Mouse (Mus musculus) lung, embryonic 16.5 days (tissue): ENCODE measurements at regions not wholly inside any gene's neighbourhood (a gene's known extent, or its start where the extent isn't known, plus 50 kb on each side); places are given as distances from the start of the nearest gene placed in this dataset.
"Not testable (repeated sequence)": the region's sequence is repeated elsewhere in the genome, so short reads cannot be mapped to it uniquely, and the experiment has no call there.

ENCODE experiments used
- ATAC-seq: fragments of 200-750 bp; cut with Nextera tagmentation; 2 replicates; pipeline ENCODE4 v1.8.0; 2017; ENCODE audit warnings: low read depth, mild to moderate bottlenecking, moderate library complexity
- H3K27ac ChIP-seq: fragments of 300-500 bp; sonication (generic); 2 replicates; pipeline ENCODE4 v1.5.1; 2014; ENCODE audit warnings: mild to moderate bottlenecking, control low read depth, low read length
- H3K27me3 ChIP-seq: fragments of 300-500 bp; sonication (generic); 2 replicates; pipeline ENCODE4 v1.6.1; 2014; ENCODE audit warnings: low read depth, low read length, mixed read lengths; ENCODE audit not compliant: control insufficient read depth, insufficient read depth
- H3K36me3 ChIP-seq: fragments of 300-500 bp; sonication (generic); 2 replicates; pipeline ENCODE4 v1.6.1; 2014; ENCODE audit warnings: low read length; ENCODE audit not compliant: control insufficient read depth, insufficient read depth
- H3K4me1 ChIP-seq: fragments of 300-500 bp; sonication (generic); replicated peaks from 2 replicates; pipeline ENCODE4 v1.6.1; 2014; ENCODE audit warnings: low read length, mixed read lengths; ENCODE audit not compliant: control insufficient read depth, insufficient read depth
- H3K4me2 ChIP-seq: fragments of 300-500 bp; sonication (generic); 2 replicates; pipeline ENCODE4 v1.6.1; 2014; ENCODE audit warnings: low read depth, low read length, control low read depth
- H3K4me3 ChIP-seq: fragments of 300-500 bp; sonication (generic); 2 replicates; pipeline ENCODE4 v1.5.1; 2014; ENCODE audit warnings: mild to moderate bottlenecking, low read length, control low read depth
- H3K9ac ChIP-seq: fragments of 300-500 bp; sonication (generic); 2 replicates; pipeline ENCODE4 v1.6.1; 2014; ENCODE audit warnings: low read length, control low read depth
- H3K9me3 ChIP-seq: fragments of 300-500 bp; sonication (generic); 2 replicates; pipeline ENCODE4 v1.6.1; 2016; ENCODE audit warnings: low read length; ENCODE audit not compliant: control insufficient read depth
- WGBS: fragments of 180-500 bp; shearing (Covaris S2); extraction: QIAGEN DNeasy Blood & Tissue Kit; methylation state at CpG from one replicate; pipeline ENCODE4 v1.1.7; 2014; 5-methylcytosine and 5-hydroxymethylcytosine counted together

DNA sequence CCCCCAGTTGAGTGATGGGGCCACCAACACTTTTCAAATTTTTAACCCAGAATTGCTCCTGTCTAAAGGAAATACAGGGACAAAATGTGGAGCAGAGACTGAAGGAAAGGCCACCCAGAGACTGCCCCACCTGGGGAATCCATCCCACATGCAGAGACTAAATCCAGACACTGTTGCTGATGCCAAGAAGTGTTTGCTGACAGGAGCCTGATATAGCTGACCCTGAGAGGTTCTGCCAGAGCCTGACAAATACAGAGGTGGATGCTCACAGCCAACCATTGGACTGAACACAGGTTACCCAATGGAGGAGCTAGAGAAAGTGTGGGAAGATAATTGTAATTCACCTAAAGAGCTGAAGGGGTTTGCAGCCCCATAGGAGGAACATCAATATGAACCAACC lies 126.6 kb upstream of the Nhs start:
- H3K36me3 ChIP-seq, H3K4me1 ChIP-seq, ATAC-seq: not testable (repeated sequence)

DNA sequence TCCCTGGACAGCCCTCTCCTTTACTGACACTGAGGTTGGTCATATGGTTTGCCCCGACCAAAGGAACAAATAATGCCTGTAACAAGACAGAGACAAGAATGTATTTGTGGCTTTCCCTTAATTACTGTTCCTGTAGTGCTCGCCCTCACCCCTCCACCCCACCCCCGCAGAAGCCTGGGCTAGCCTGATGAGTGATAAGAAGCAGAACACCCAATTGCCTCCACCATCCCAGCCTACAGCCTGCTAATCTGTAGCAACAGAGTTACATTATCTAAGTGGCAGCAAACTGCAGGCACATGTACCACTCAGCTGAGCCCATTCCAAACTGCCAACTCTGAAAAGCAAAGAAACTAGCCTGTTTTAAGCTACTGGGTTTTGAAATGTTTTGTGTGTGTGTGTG lies 124.7 kb upstream of the Nhs start:
- Histone ChIP-seq H3K9me3 (no peaks in the 10 kb centered on the region), H3K4me2 (no peak overlapping the region), H3K4me1 (no peaks in the 10 kb centered on the region), H3K9ac (no peak overlapping the region), H3K27ac (no peak overlapping the region), H3K27me3 (no peaks in the 10 kb centered on the region), H3K4me3 (no peak overlapping the region), H3K36me3 (no peaks in the 10 kb centered on the region)
- ATAC-seq = no peak
- 46% methylated on average over 3 of the region's 3 CpGs for WGBS

More for the DNA sequence above, 126.6 kb upstream of the Nhs start:
- not testable (repeated sequence) for H3K4me2 ChIP-seq, H3K9ac ChIP-seq, H3K27ac ChIP-seq, H3K4me3 ChIP-seq, H3K27me3 ChIP-seq, H3K9me3 ChIP-seq

DNA sequence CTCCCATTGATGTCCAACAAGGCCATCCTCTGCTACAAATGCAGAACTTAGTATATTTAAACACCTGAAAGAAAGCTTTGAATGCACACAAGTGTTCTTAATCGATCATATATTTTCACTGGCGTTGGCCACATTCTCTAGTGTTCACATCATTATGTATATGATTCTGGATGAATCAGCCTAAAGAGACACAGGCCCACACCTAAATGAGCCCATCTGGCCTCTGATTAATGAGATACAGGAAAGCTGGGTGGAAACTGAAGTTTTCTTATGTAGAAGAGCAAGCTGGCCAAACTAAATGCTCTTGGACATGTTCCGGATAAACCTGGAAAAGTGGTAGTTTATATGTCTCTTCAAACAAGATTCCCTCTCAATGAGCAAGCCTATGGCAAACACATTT lies 123.2 kb upstream of the Nhs start:
- Histone ChIP-seq H3K4me3 (no peak overlapping the region), H3K27ac (no peak overlapping the region), H3K36me3 (no peaks in the 10 kb centered on the region), H3K27me3 (no peaks in the 10 kb centered on the region), H3K9me3 (no peaks in the 10 kb centered on the region), H3K4me1 (no peaks in the 10 kb centered on the region), H3K4me2 (no peak overlapping the region), H3K9ac (no peak overlapping the region)
- no peak for ATAC-seq
- WGBS = 91% methylated on average over 3 of the region's 3 CpGs

DNA sequence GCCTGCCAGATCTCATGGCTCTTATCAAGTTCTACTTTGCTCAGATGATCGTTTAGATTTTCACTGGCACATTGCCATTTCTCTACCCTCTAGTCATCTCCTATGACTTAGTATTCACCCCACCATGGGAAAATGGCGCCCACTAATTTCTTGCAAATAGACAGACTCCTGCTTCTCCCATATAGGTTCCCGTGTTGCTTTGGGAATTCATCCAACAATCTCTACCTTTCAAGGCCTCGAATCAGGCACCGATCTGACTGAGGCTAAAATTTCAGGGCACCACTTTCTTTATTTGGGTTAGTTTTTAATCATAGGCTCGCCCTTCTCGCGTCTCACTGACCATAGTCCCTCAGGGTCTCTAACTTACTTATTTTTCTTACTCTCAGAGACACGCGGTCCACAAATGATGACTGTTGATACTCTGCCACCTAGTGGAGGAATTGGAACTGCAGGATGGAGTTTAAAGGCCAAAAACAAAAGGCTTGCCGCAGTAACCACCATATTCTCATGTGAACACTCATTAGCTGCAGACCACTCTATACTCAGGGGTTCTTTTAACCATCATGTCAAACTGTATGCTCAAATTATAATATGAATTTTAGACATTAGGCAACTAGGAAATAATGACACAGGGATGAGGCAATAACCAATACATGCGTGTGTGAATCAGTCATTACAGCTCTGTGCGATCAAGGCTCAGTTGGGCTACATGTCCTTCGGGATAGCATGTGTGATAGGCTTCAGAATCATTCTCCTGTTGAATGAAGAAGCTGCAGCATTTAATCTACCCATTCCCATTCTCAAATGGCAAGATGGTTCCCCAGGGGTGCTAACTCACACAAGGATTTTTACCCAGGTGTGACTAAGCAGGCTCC lies 119.5 kb upstream of the Nhs start:
- 49% methylated on average over 14 of the region's 14 CpGs for WGBS

DNA sequence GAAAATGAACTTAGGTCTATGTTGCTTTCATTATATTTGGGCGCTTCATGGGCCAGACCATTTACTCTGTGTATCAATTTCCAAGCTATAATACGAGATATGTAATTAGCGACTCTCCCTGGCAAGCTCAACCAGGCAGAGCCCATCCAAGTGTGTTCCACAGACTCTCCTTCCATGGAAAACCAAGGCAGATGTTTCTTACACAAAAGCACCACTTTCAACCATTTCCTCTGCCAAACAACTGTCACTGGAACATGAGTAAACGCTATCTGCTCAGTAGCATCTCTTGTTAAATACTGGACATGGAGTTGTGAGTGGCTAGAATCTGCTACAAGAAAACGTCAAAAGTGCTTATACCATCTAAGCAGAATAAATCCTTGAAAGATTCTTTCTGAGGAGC lies 115.1 kb upstream of the Nhs start:
- peak; percentile 74 for ATAC-seq
- no peak overlapping the region for H3K4me2 ChIP-seq

More for the DNA sequence above, 119.5 kb upstream of the Nhs start:
- Histone ChIP-seq H3K4me2 (no peak overlapping the region), H3K4me3 (no peak overlapping the region), H3K36me3 (no peaks in the 10 kb centered on the region), H3K9ac (no peak overlapping the region), H3K4me1 (no peaks in the 10 kb centered on the region), H3K27me3 (no peaks in the 10 kb centered on the region), H3K27ac (no peak overlapping the region), H3K9me3 (no peaks in the 10 kb centered on the region)
- ATAC-seq = peak; percentile 34

DNA sequence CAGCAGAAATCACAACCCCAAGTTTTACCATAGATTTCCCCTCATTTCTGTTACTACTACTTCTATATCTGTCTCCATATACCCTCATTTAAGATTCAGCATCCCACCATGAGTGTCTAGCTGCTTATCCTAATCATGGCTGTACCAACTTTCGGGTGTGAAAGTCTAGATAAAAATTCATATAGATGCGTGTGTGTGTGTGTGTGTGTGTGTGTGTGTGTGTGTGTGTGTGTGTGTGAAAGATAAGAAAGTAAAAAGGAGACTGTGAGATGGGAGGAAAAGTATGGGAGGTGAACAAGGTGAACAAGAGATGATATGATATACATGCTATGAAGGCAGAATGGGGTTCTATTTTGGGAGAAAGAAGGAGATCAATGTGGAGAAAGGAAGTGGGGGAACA lies 111.7 kb upstream of the Nhs start:
- 71% methylated on average over 2 of the region's 2 CpGs for WGBS
- no peak for ATAC-seq
- no peaks in the 10 kb centered on the region for H3K36me3 ChIP-seq

More for the DNA sequence above, 115.1 kb upstream of the Nhs start:
- H3K9me3 ChIP-seq = no peaks in the 10 kb centered on the region
- no peaks in the 10 kb centered on the region for H3K36me3 ChIP-seq
- no peak overlapping the region for H3K4me3 ChIP-seq
- H3K4me1 ChIP-seq = no peaks in the 10 kb centered on the region
- no peak overlapping the region for H3K9ac ChIP-seq
- H3K27me3 ChIP-seq = no peaks in the 10 kb centered on the region
- no peak overlapping the region for H3K27ac ChIP-seq
- WGBS = 45% methylated on average over 5 of the region's 5 CpGs

DNA sequence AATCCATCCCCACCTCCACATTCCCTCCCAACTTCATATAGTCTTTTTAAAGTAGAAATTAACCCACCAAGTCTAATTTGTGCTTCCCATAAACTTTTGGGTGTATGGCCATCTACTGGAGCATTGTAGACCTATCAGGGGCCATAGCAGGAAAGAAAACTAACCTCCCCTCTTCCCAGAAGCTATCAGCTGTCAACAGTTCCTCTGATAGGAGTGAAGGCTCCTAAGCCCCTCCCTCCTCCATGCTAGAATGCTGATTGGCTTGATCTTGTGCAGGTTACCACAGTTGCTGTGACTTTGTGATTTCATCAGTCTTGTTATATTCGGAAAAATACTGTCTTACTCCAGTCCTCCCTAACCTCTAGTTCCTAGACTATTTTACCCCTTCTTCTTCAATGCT lies 109.4 kb upstream of the Nhs start:
- Histone ChIP-seq H3K4me3 (no peak overlapping the region), H3K4me2 (no peak overlapping the region), H3K9me3 (no peaks in the 10 kb centered on the region), H3K4me1 (no peaks in the 10 kb centered on the region; the same call in 1 of the 2 replicates), H3K27me3 (no peaks in the 10 kb centered on the region), H3K36me3 (no peaks in the 10 kb centered on the region), H3K9ac (no peak overlapping the region), H3K27ac (no peak overlapping the region)
- 73% methylated on average over 1 of the region's 1 CpGs for WGBS
- no peak for ATAC-seq

More for the DNA sequence above, 111.7 kb upstream of the Nhs start:
- no peaks in the 10 kb centered on the region for H3K27me3 ChIP-seq
- no peaks in the 10 kb centered on the region; the same call in 1 of the 2 replicates for H3K4me1 ChIP-seq
- no peak overlapping the region for H3K27ac ChIP-seq
- H3K9me3 ChIP-seq = no peaks in the 10 kb centered on the region
- H3K4me2 ChIP-seq = no peak overlapping the region
- no peak overlapping the region for H3K9ac ChIP-seq
- H3K4me3 ChIP-seq = no peak overlapping the region

DNA sequence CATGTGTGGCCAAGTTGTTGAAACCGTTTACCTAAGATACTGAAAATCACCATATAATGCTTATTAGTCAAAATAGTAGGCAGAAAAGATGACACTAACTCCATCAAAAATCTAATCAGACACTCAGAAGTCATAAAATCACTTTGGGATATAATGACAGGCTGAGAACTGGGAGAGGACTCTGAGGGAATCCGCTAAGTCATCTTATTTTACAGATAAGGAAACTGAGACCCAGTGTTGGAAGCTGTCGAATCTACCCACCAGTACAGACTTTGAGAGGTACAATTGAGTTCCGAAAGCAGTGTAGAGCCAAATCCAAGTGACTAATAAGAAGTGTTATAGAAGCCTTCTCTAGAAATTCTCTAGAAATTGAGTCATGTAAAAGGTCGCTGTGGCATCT lies 108.6 kb upstream of the Nhs start:
- 60% methylated on average over 5 of the region's 5 CpGs for WGBS
- no peaks in the 10 kb centered on the region; the same call in 1 of the 2 replicates for H3K4me1 ChIP-seq
- no peak for ATAC-seq

DNA sequence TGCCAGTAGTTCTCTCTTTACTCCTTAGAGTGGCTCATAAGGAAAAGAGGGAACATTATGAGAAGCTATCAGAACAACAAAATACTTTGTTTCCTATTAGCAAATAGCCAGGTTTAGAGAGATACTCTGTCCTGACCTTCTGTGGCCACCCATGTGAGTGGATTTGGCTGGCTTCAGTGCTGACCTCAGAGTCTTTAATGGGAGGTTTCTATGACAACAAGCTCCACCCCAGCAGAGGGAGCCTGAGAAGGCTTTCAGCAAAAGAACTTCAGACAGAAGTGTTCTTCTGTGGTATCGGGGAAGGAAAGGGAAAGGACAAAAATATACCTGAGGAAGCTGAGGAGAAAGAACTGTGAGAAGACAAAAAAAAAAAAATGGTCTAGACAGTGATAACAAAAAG lies 108.1 kb upstream of the Nhs start:
- 40% methylated on average over 1 of the region's 1 CpGs for WGBS

More for the DNA sequence above, 108.6 kb upstream of the Nhs start:
- no peak overlapping the region for H3K27ac ChIP-seq
- H3K4me3 ChIP-seq = no peak overlapping the region
- H3K9me3 ChIP-seq = no peaks in the 10 kb centered on the region
- H3K27me3 ChIP-seq = no peaks in the 10 kb centered on the region
- no peak overlapping the region for H3K9ac ChIP-seq
- H3K4me2 ChIP-seq = no peak overlapping the region
- no peaks in the 10 kb centered on the region for H3K36me3 ChIP-seq

More for the DNA sequence above, 108.1 kb upstream of the Nhs start:
- H3K27ac ChIP-seq = no peak overlapping the region
- no peak overlapping the region for H3K9ac ChIP-seq
- no peak overlapping the region for H3K4me2 ChIP-seq
- peak; percentile 59; the same call in 1 of the 2 replicates for ATAC-seq
- H3K4me3 ChIP-seq = no peak overlapping the region
- H3K4me1 ChIP-seq = no peaks in the 10 kb centered on the region; the same call in 1 of the 2 replicates
- H3K27me3 ChIP-seq = no peaks in the 10 kb centered on the region
- no peaks in the 10 kb centered on the region for H3K36me3 ChIP-seq
- H3K9me3 ChIP-seq = no peaks in the 10 kb centered on the region
